Mouse (Mus musculus): Measurements from ENCODE around the gene Tpm1.
A peak's percentile ranks its signal among the peaks of the same experiment; 100 is the strongest.

Tpm1 gene

DNA sequence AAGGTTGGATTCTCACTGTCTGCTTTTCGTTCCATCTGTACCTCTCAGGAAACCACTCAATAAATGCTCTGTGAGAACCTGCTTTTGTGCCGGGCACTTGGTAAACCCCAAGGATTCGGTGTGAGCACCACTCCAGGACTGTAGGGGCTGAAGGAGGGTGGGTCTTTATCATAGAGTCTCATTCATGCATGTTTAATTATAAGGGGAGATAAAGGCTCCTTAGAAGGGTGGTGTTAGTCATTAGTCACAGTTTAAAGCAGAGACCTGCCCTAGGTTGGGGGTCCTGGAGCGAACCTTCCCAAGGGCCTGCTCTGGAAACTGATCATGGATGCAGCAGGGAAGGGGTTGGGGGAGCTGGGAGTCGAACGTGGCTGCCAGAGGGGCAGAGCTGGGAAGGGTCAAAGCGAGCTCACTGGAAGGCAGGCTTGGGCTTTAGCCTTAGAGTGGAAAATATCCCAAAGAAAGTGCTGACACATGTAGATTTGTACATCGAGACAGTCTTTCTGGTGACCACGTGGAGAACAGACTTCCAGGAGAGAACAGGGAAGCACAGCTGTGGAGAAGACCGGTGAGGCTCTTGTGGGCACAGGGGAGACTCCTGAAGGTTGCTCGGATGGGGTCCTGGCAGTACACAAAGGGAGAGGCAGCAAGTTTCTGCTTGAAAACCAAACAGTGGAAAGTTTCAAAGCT is 60.9 kb downstream of the Tpm1 start:
- DNase-seq (ENCODE audit: low read depth, low spot score): no peak

DNA sequence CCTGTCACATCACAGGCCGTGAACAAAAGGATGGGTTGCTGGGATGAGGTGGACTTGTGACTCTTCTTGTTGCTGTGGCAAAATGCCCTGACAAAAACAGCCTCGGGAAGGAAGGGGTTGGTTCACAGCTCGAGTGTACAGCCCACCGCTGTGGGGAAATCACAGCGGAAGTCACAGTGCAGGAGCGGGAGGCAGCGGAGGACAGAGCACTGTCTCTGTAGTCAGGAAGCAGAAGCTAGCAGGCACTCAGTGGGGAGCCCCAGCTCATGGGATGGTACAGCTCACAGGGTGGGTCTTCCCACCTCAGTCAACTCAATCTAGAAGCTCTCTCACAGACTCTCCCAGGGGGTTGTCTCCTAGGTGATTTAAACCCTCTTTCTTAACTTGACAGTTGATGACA is 63.8 kb downstream of the Tpm1 start:
- no peak for DNase-seq (ENCODE audit: low read depth, low spot score)

- DNase-seq (ENCODE audit: low read depth, low spot score): no peak
Observed at GRCm38 (mm10) chr9:66982085-66982484, 67.1 kb downstream of the Tpm1 start.

- DNase-seq (ENCODE audit: low read depth, low spot score): peak; percentile 76
Observed at GRCm38 (mm10) chr9:66980458-66980857, 68.7 kb downstream of the Tpm1 start.

GRCm38 (mm10) chr9:66978468-66978867 is 70.7 kb downstream of the Tpm1 start:
- no peak for DNase-seq (ENCODE audit: low read depth, low spot score)

DNA sequence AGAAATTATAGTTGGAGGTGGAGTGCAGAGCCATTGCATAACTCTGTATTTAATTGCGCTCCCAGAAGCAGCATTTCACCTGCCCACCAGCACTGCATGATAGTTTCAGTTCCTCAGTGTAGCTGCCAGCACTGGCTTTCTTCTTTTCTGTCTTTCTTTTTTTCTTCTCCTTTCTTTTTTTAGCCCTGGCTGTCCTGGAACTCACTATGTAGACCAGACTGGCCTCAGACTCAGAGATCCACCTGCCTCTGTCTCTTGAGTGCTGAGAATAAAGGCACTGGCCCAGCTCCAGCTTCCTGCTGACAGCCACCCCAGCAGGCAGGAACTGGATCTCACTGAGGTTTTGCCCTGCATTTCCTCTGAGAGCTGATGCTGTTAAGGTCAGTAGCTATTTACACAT is 71.2 kb downstream of the Tpm1 start:
- no peak for DNase-seq (ENCODE audit: low read depth, low spot score)

DNA sequence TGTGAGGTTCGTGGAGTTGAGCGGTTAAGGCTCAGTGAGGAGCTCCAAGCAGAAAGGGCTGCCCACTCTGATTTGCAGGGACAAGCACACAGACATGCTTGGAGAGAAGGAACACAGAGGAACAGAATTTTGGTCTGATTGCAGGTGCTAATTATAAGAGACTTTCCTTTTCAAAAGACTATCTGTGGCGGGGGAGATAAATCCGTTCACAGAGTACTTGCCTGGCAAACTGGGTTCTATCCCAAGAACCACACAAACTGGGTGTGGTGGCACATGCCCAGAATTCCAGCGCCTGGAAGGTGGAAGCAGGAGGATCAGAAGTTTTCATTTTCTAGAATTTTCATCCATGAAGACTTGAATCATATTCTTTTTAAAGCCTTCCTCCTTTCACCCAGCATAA is 72.1 kb downstream of the Tpm1 start:
- no peak for DNase-seq (ENCODE audit: low read depth, low spot score)

GRCm38 (mm10) chr9:66975239-66975645 is 74.0 kb downstream of the Tpm1 start, which contains the start of gene Lactb:
Gene Lactb, minus strand, starts transcription at chr9:66975484.
- DNase-seq (ENCODE audit: low read depth, low spot score): peak; percentile 89

DNA sequence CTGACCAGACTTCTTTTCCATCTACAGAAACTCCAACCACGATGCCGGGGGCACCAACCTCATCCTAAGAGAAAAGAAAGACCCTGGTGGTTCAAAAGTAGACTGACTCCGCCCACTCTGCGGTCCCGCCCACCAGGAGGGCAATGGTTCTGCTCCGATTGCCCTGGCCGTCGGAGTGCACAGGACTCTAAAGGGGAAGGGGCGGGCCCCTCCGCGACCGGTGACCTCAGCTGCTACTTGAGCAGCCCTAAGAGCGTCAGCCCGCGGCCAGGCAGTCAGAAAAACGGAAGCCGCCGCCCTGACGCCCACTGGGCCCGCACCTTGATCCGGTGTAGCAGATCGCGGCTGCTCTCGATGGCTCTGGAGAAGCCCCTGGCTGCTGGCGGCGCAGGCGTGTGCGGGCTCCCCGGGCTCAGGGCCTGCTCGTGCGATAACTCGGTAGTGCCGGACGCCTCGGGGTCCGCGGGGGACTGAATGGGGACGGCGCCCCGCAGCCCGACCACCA is 74.4 kb downstream of the Tpm1 start:
- DNase-seq (ENCODE audit: low read depth, low spot score): peak; percentile 89
